Mouse (Mus musculus): ENCODE results near the gene Chchd3. TPM values are rescaled to one million over a fixed set of nuclear protein-coding genes. Genes with fewer than 3 reads are reported as not detected.

The Chchd3 gene
- polyA plus RNA-seq, 1 experiment from 2014 or later: 164 TPM

DNA sequence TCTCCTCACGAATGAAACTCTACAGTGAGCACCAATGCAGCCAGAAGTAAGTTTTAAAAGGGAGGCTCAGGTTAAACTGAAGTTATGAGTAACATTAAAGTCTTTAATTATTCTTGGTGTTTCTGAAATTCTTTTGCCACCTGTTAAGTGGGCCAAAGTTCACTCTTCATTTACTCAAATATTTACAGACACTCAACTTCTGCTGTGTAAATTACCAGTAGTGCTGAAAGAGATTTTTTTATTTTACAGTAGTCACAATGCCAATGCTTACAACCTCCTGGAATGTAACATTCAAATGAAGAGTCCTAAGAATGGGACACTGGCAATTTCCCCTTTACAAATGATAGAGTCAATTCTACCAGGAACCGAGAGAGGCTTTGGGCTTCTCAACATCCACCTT is 187.3 kb downstream of the Chchd3 start:
- no peak for ATAC-seq (ENCODE audit: extremely low read depth, insufficient number of reproducible peaks, low FRiP score, low TSS enrichment)
- Histone ChIP-seq H3K36me3 (peaks cover 13% of the 10 kb centered on the region), H3K9ac (no peak overlapping the region), H3K4me3 (no peak overlapping the region), H3K27ac (replicated peaks) (no peak overlapping the region), H3K9me3 (no peaks in the 10 kb centered on the region), H3K4me1 (no peaks in the 10 kb centered on the region), H3K4me2 (no peak overlapping the region), H3K27me3 (replicated peaks) (no peaks in the 10 kb centered on the region)
- 84% methylated on average over 2 of the region's 2 CpGs for WGBS

DNA sequence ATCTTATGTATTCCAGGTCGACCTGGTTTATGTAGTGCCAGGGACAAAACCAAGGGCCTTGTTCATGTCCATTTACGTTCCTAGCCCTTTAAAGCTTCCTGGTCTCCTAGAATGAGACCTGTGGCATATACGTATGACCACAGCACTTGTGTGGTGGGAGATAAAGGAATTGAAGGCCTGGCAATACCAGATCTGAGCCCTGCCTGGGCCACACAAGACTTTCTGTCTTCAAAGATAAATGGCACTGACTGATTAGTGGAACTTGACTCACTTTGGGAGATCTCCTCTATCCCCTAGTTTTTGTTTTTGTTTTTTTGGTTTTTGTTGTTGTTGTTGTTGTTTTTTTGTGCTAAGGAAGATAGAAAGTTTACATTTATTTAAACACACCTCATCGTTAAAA is 209.1 kb downstream of the Chchd3 start:
- peaks cover 8% of the 10 kb centered on the region for H3K36me3 ChIP-seq
- no peak overlapping the region for H3K27ac ChIP-seq (replicated peaks)
- H3K4me1 ChIP-seq: peaks cover 9% of the 10 kb centered on the region
- no peak for ATAC-seq (ENCODE audit: extremely low read depth, insufficient number of reproducible peaks, low FRiP score, low TSS enrichment)
- H3K9ac ChIP-seq: no peak overlapping the region
- H3K9me3 ChIP-seq: no peaks in the 10 kb centered on the region
- H3K27me3 ChIP-seq (replicated peaks): no peaks in the 10 kb centered on the region
- 72% methylated on average over 4 of the region's 4 CpGs for WGBS
- H3K4me3 ChIP-seq: no peak overlapping the region
- H3K4me2 ChIP-seq: no peak overlapping the region

DNA sequence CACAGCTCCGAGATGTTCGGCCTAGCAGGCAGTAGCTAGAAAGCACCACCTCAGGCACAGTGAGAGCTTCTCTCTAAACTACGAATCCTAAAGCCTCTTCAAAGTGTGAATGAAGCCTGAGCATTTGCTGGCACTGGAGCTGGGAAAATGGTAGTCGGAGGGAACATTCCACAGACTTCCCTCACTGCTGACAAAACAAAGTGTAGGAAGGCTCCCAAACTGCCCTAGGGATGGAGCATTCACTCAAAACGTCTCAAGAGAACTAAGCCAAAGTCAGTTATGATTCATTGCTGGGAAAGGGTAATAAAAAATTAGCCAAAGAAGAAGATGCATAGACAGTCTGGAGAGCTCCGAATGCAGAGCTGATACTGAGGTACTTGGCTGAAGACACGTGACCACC is 211.1 kb downstream of the Chchd3 start:
- Histone ChIP-seq H3K4me3 (no peak overlapping the region), H3K27me3 (replicated peaks) (no peaks in the 10 kb centered on the region), H3K36me3 (peaks cover 8% of the 10 kb centered on the region), H3K4me2 (no peak overlapping the region), H3K9me3 (no peaks in the 10 kb centered on the region), H3K9ac (no peak overlapping the region), H3K4me1 (peaks cover 19% of the 10 kb centered on the region), H3K27ac (replicated peaks) (no peak overlapping the region)
- 79% methylated on average over 7 of the region's 7 CpGs for WGBS
- no peak for ATAC-seq (ENCODE audit: extremely low read depth, insufficient number of reproducible peaks, low FRiP score, low TSS enrichment)

DNA sequence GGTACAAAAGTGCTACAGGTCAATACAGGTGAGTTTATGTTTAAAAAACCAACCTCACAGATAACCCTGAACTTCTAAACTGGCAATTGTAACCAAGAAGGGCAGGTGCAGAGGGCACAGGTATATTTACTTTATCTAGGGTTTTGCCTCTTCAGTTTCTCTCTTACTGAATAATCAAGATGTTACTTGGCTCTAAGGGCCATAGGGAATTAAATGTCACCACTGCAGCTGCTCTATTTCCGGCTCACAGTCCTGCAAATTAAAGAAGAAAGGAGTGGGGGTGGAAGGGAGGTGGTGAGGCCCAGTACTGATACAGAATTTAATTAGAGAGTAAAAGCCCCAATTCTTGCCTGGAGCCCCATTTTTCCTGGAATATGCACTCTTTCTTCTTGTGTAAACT is 214.6 kb downstream of the Chchd3 start:
- no peak overlapping the region for H3K4me3 ChIP-seq
- H3K4me2 ChIP-seq: no peak overlapping the region
- H3K4me1 ChIP-seq: peaks cover 19% of the 10 kb centered on the region
- ATAC-seq (ENCODE audit: extremely low read depth, insufficient number of reproducible peaks, low FRiP score, low TSS enrichment): no peak
- H3K9ac ChIP-seq: no peak overlapping the region
- H3K27ac ChIP-seq (replicated peaks): no peak overlapping the region
- WGBS: 43% methylated on average over 1 of the region's 1 CpGs
- H3K36me3 ChIP-seq: peaks cover 8% of the 10 kb centered on the region
- no peaks in the 10 kb centered on the region for H3K9me3 ChIP-seq
- H3K27me3 ChIP-seq (replicated peaks): no peaks in the 10 kb centered on the region

DNA sequence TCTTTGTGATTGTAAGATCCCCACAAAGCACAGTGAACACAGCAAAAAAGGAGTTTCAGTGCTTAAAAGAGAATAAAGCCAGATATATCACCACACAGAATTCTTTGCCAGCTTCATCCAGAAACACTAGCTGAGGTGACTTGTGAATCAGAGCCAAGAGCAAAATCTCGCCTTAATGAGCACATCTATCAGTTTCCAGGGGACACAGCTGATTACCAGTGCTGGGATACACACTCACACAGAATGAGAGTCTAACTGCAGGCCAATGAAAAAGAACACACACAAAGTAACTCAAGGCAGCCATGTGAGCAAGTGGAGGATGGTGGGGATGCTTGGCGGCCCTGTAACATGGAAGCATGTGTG is 222.1 kb downstream of the Chchd3 start:
- Histone ChIP-seq H3K36me3 (peaks cover 24% of the 10 kb centered on the region), H3K4me2 (no peak overlapping the region), H3K27ac (replicated peaks) (no peak overlapping the region), H3K9ac (no peak overlapping the region), H3K4me3 (no peak overlapping the region), H3K9me3 (no peaks in the 10 kb centered on the region), H3K4me1 (peaks cover 17% of the 10 kb centered on the region), H3K27me3 (replicated peaks) (no peaks in the 10 kb centered on the region)
- WGBS: 77% methylated on average over 2 of the region's 2 CpGs
- ATAC-seq (ENCODE audit: extremely low read depth, insufficient number of reproducible peaks, low FRiP score, low TSS enrichment): no peak

DNA sequence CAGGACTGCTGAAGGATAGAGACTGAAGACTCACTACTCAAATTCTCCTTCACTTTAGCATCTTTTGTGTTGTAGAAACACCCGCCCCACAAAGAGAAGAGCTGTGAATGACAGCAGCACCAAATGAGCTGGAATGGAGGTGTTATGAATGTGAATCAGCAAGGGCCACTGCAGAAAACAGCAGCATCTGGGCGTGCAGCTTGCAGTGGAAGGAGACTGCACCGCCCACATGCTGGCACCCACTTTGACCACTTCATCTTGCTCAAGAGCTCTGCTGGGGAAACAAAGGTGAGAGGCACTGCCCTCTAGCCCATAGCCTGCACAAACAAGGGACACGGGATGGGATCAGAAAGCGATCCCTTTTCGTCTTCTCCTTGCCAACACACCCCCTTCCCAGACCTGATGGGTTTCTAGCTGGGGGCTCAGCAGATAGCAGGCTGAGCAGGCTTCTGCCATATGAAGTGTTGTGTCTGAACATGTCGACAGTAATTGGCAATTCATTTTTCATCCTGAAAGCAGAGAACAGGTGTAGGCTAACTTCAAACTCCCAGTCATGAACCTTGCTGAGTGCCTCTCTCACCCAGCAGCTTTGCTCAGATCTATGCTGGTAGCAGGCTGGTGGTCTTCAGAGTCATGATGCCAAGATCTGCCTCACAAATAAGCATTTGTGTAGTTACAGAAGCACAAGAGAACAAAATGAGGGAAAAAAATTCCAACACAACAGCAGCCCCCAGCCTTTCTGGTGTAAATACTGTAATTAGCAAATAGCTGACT is 222.7 kb downstream of the Chchd3 start:
- H3K36me3 ChIP-seq: peaks cover 26% of the 10 kb centered on the region
- no peaks in the 10 kb centered on the region for H3K9me3 ChIP-seq
- 58% methylated on average over 7 of the region's 7 CpGs for WGBS
- H3K27ac ChIP-seq (replicated peaks): no peak overlapping the region
- no peaks in the 10 kb centered on the region for H3K27me3 ChIP-seq (replicated peaks)
- H3K9ac ChIP-seq: no peak overlapping the region
- H3K4me2 ChIP-seq: no peak overlapping the region
- H3K4me3 ChIP-seq: no peak overlapping the region
- peaks cover 17% of the 10 kb centered on the region for H3K4me1 ChIP-seq
- no peak for ATAC-seq (ENCODE audit: extremely low read depth, insufficient number of reproducible peaks, low FRiP score, low TSS enrichment)

DNA sequence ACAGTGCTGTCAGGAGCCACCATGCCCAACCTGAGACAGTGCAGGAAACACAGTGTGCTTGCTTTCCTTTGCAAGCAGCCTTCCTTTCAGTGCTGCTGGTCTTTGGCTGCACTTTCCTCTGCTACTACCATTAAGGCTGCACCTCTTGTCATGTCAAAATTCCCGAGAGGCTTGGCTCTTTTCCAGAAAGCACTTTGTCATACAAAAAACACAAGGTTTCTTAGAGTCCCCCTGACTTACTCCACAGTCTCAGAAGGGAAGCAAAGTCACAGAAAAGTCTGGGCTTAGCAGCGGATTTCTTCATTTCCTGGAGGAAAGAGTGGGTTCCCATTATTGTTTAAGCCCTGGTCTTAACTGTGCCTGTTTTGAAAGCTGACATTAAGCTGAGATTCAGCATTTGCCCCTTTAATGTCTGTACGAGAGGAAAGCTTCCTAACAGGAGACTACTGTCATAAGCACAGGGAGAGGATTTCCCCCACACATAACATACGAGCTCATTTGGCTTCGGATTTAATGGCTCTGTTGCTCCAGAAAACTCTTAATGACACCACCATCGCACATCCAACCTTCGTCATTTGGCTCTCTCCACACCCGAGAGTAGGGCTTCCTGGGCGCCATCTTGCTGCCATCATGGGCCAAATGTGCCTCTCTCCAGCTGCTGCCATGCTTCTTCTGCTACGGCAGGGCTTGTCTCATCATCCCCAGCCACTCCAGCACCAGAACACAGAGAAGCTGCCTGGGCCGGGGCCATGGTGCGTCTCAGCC is 236.0 kb downstream of the Chchd3 start:
- no peak overlapping the region for H3K4me3 ChIP-seq
- peak overlapping the region; percentile 21; the same call in 1 of the 2 replicates for H3K9ac ChIP-seq
- H3K4me1 ChIP-seq: peaks cover 18% of the 10 kb centered on the region
- WGBS: 70% methylated on average over 12 of the region's 12 CpGs
- H3K9me3 ChIP-seq: no peaks in the 10 kb centered on the region
- no peak for ATAC-seq (ENCODE audit: extremely low read depth, insufficient number of reproducible peaks, low FRiP score, low TSS enrichment)
- peaks cover 8% of the 10 kb centered on the region; the same call in 1 of the 2 replicates for H3K36me3 ChIP-seq
- H3K27me3 ChIP-seq (replicated peaks): no peaks in the 10 kb centered on the region
- H3K4me2 ChIP-seq: no peak overlapping the region
- peak overlapping the region; percentile 58 for H3K27ac ChIP-seq (replicated peaks)

DNA sequence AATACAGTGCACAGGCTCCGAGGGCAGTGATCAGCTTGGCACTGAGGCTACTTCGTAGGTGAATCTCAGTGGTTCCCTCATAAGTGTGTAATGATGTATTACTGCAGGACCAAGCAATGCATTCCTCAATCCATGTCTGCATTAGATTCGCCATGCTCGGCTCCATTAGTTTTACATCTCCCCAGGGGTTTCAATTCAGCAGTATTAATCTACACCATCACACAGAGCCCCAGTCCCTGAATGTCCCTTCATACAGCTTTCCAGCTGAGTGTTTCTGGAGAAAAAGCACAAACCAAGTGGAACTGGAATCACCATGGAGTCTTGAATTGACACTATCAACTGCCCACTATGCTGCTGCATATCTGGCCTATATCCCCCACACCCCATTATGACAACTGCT is 241.1 kb downstream of the Chchd3 start:
- WGBS: 92% methylated on average over 4 of the region's 4 CpGs
- H3K27me3 ChIP-seq (replicated peaks): no peaks in the 10 kb centered on the region

DNA sequence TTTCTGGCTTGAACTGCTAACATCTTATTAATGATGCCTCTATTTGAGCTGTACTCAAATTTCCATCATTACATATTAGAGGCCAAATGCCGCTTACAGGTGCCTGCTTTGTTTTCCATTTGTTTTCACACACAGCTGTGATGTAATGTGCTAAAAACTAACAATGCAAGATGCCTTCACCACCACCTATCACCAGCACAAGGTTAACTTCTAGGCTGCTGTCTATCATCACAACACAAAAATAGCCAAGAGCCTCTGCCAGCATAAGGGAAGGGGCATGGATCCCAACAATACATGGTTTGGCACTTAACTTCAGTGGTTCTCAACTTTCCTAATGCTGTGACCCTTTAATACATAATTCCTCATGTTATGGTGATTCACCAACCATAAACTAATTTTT is 251.3 kb downstream of the Chchd3 start:
- 55% methylated on average over 1 of the region's 1 CpGs for WGBS
- Histone ChIP-seq H3K4me3 (no peak overlapping the region), H3K9me3 (no peaks in the 10 kb centered on the region), H3K36me3 (peaks cover under 1% of the 10 kb centered on the region), H3K27ac (replicated peaks) (peak overlapping the region; percentile 53), H3K27me3 (replicated peaks) (no peaks in the 10 kb centered on the region), H3K9ac (no peak overlapping the region), H3K4me2 (no peak overlapping the region), H3K4me1 (peaks cover 47% of the 10 kb centered on the region)
- no peak for ATAC-seq (ENCODE audit: extremely low read depth, insufficient number of reproducible peaks, low FRiP score, low TSS enrichment)

More for the DNA sequence above, 241.1 kb downstream of the Chchd3 start:
- peaks cover 12% of the 10 kb centered on the region for H3K4me1 ChIP-seq
- H3K9me3 ChIP-seq: no peaks in the 10 kb centered on the region
- no peak overlapping the region for H3K4me3 ChIP-seq
- no peak for ATAC-seq (ENCODE audit: extremely low read depth, insufficient number of reproducible peaks, low FRiP score, low TSS enrichment)
- no peak overlapping the region for H3K4me2 ChIP-seq
- H3K36me3 ChIP-seq: peaks cover 20% of the 10 kb centered on the region
- no peak overlapping the region for H3K9ac ChIP-seq
- no peak overlapping the region for H3K27ac ChIP-seq (replicated peaks)

DNA sequence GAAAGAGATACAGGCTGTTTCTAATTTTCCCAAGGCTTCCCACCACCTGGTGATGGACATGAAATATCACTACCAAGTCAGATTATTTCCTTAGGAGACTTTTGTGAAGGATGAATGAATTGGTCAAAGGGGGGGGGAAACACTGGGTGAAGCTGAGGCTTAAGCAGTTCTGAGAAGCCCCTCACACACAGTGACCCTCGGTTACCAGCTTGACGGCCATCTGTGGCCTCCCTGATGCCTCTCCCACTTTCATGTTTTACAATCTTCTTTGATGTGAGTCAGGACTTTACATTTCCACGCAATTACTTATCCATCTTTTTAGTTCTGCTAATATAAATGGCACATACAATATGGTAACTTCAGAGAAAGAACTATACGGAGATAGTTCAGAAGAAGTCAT is 252.3 kb downstream of the Chchd3 start:
- Histone ChIP-seq H3K4me1 (peaks cover 43% of the 10 kb centered on the region), H3K9me3 (no peaks in the 10 kb centered on the region), H3K27me3 (replicated peaks) (no peaks in the 10 kb centered on the region), H3K27ac (replicated peaks) (no peak overlapping the region), H3K9ac (no peak overlapping the region), H3K4me3 (no peak overlapping the region), H3K4me2 (no peak overlapping the region), H3K36me3 (peaks cover 8% of the 10 kb centered on the region)
- WGBS: 80% methylated on average over 4 of the region's 4 CpGs
- no peak for ATAC-seq (ENCODE audit: extremely low read depth, insufficient number of reproducible peaks, low FRiP score, low TSS enrichment)

DNA sequence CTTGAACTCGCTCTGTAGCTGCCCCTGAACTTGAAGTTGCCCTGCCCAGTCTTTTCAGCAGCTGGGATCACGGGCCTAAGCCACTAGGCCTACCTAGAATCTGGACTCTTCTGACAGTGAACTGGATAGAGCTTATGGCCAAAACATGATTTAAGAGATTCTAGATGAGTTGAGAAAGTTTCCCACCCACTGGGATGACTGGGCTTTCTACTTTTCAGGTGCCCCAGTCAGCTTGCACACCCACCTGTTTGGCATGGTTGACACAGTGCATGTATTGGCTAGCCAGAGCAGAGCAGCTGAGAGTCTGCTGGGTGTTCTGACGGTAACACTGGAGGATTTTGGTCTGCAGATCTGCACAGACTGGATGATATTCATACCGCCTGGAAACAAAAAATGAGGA is 256.4 kb downstream of the Chchd3 start:
- 91% methylated on average over 4 of the region's 4 CpGs for WGBS
- Histone ChIP-seq H3K4me3 (no peak overlapping the region), H3K4me2 (no peak overlapping the region), H3K4me1 (peaks cover 27% of the 10 kb centered on the region), H3K27ac (replicated peaks) (no peak overlapping the region), H3K36me3 (peaks cover 27% of the 10 kb centered on the region), H3K27me3 (replicated peaks) (no peaks in the 10 kb centered on the region), H3K9ac (no peak overlapping the region), H3K9me3 (no peaks in the 10 kb centered on the region)
- ATAC-seq (ENCODE audit: extremely low read depth, insufficient number of reproducible peaks, low FRiP score, low TSS enrichment): no peak

DNA sequence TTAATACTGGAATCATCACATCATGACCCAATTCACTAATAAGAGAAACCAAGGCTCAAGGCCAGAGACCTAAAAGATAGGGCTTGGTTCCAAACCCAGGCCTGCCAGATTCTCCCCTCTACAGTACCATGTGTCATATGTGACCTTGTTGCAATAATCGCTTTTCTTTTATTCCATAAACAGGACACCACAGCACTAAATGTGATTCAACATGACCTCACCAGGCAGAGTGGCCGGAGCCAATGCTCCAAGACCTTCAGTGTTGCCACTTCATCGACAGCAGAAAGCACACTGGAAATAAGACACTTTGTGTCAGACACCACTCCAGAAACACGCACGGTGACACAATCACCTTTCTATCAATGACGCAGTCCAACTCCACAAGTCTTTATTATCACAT is 258.3 kb downstream of the Chchd3 start:
- no peak overlapping the region for H3K4me3 ChIP-seq
- peaks cover 37% of the 10 kb centered on the region for H3K4me1 ChIP-seq
- no peak overlapping the region for H3K9ac ChIP-seq
- H3K4me2 ChIP-seq: no peak overlapping the region
- no peaks in the 10 kb centered on the region for H3K9me3 ChIP-seq
- no peaks in the 10 kb centered on the region for H3K27me3 ChIP-seq (replicated peaks)
- peaks cover 27% of the 10 kb centered on the region for H3K36me3 ChIP-seq
- peak overlapping the region; percentile 29; the same call in 1 of the 2 replicates for H3K27ac ChIP-seq (replicated peaks)
- ATAC-seq (ENCODE audit: extremely low read depth, insufficient number of reproducible peaks, low FRiP score, low TSS enrichment): no peak
- WGBS: 76% methylated on average over 6 of the region's 6 CpGs

All from heart, embryonic 13.5 days (tissue).